Mouse (Mus musculus): ENCODE data around the gene Myt1. TPM values are rescaled to one million over a fixed set of nuclear protein-coding genes. Genes with fewer than 3 reads are reported as not detected.

The Myt1 gene
- polyA plus RNA-seq, 1 experiment from 2014 or later = not detected

- WGBS (ENCODE audit: insufficient replicate concordance) = 21% methylated on average over 4 of the region's 4 CpGs
- no peak overlapping the region for H3K9ac ChIP-seq (replicated peaks)
- no peaks in the 10 kb centered on the region for H3K36me3 ChIP-seq (replicated peaks; ENCODE audit: insufficient read depth, low read length)
- H3K27ac ChIP-seq (ENCODE audit: low read depth) = no peak overlapping the region
- DNase-seq (no peak), ATAC-seq (no peak)
- no peaks in the 10 kb centered on the region for H3K4me1 ChIP-seq (ENCODE audit: insufficient read depth)
- no peaks in the 10 kb centered on the region for H3K9me3 ChIP-seq (ENCODE audit: low read length)
- H3K4me3 ChIP-seq (ENCODE audit: low read depth, low read length) = no peak overlapping the region
- no peak overlapping the region for H3K4me2 ChIP-seq (ENCODE audit: low read depth, low read length)
- no peaks in the 10 kb centered on the region for H3K27me3 ChIP-seq (ENCODE audit: insufficient read depth, low read length)
- TF ChIP-seq EP300 (IDR thresholded peaks at IDR 0.05; ENCODE audit: low read depth) (no peak), CTCF (IDR thresholded peaks at IDR 0.05; ENCODE audit: low read depth) (no peak)
Observed at GRCm38 (mm10) chr2:181759041-181759440, 4.1 kb upstream of the Myt1 start.

DNA sequence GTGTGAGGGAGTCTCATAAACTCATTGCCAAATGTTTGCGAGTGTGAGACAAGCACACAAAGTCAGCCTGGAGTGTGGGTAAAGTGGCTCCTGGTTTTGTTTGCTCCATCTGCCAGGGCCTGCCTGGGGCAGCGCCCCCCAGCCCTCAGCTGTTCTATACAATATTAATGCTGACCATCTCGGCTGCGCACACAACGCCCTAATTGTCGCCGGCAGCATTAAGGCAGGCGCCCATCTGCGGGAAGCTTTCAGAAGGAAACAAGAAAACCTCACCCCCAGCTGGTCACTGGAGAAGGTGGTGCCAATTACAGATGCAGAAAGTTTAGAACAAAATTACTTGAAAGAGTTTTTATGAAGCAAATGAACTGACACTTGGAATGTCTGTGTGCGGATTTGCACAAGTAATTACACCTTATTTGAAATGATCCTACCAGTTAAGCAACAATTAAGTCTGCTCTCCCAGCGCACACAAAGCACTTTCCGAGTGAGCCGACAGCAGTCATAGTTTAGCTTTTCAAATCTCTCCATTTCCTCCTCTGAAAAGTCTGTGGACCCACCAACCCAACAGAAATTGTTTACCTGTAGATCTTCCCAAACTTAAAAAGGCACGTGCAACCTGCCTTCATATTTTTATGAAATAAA, 875 bp downstream of the Myt1 start:
- Histone ChIP-seq H3K4me2 (ENCODE audit: low read depth, low read length) (no peak overlapping the region), H3K9ac (replicated peaks) (no peak overlapping the region), H3K9me3 (ENCODE audit: low read length) (no peaks in the 10 kb centered on the region), H3K27me3 (ENCODE audit: insufficient read depth, low read length) (no peaks in the 10 kb centered on the region), H3K27ac (ENCODE audit: low read depth) (no peak overlapping the region), H3K36me3 (replicated peaks; ENCODE audit: insufficient read depth, low read length) (no peaks in the 10 kb centered on the region), H3K4me1 (ENCODE audit: insufficient read depth) (no peaks in the 10 kb centered on the region), H3K4me3 (ENCODE audit: low read depth, low read length) (no peak overlapping the region)
- TF ChIP-seq EP300 (IDR thresholded peaks at IDR 0.05; ENCODE audit: low read depth) = no peak
- TF ChIP-seq CTCF (IDR thresholded peaks at IDR 0.05; ENCODE audit: low read depth) = no peak
- WGBS (ENCODE audit: insufficient replicate concordance) = 42% methylated on average over 14 of the region's 14 CpGs
- no peak for ATAC-seq
- no peak for DNase-seq

GRCm38 (mm10) chr2:181764600-181764999, 1.5 kb downstream of the Myt1 start:
- Histone ChIP-seq H3K4me2 (ENCODE audit: low read depth, low read length) (no peak overlapping the region), H3K9ac (replicated peaks) (no peak overlapping the region), H3K27me3 (ENCODE audit: insufficient read depth, low read length) (no peaks in the 10 kb centered on the region), H3K9me3 (ENCODE audit: low read length) (no peaks in the 10 kb centered on the region), H3K27ac (ENCODE audit: low read depth) (no peak overlapping the region), H3K36me3 (replicated peaks; ENCODE audit: insufficient read depth, low read length) (no peaks in the 10 kb centered on the region), H3K4me1 (ENCODE audit: insufficient read depth) (no peaks in the 10 kb centered on the region), H3K4me3 (ENCODE audit: low read depth, low read length) (no peak overlapping the region)
- TF ChIP-seq EP300 (IDR thresholded peaks at IDR 0.05; ENCODE audit: low read depth) = no peak
- TF ChIP-seq CTCF (IDR thresholded peaks at IDR 0.05; ENCODE audit: low read depth) = no peak
- ATAC-seq (no peak), DNase-seq (peak; percentile 34)
- WGBS (ENCODE audit: insufficient replicate concordance) = 4% methylated on average over 10 of the region's 10 CpGs

DNA sequence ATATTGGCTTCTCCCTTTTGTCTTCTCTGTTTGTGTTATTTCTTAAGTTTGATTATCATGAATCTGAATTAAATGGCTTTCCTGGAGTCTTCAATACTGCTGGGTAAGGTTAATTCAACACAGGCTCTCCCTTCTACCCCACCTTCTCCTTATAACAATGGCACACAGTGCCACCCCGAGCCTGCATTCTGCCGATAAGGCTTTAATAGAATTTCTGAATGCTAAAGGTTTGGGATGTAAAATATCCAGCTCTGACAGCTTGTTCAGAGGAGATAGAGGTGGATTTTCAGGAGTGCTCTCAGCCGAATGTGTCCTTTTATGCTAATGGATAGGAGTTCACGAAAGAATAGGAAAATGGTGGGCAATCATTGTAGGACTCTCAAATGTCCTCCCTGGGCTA, 2.1 kb downstream of the Myt1 start:
- DNase-seq (no peak), ATAC-seq (no peak)
- Histone ChIP-seq H3K36me3 (replicated peaks; ENCODE audit: insufficient read depth, low read length) (no peaks in the 10 kb centered on the region), H3K4me3 (ENCODE audit: low read depth, low read length) (no peak overlapping the region), H3K27ac (ENCODE audit: low read depth) (no peak overlapping the region), H3K9ac (replicated peaks) (no peak overlapping the region), H3K4me1 (ENCODE audit: insufficient read depth) (no peaks in the 10 kb centered on the region), H3K27me3 (ENCODE audit: insufficient read depth, low read length) (no peaks in the 10 kb centered on the region), H3K4me2 (ENCODE audit: low read depth, low read length) (no peak overlapping the region), H3K9me3 (ENCODE audit: low read length) (no peaks in the 10 kb centered on the region)
- WGBS (ENCODE audit: insufficient replicate concordance) = 74% methylated on average over 4 of the region's 4 CpGs
- no peak for TF ChIP-seq EP300 (IDR thresholded peaks at IDR 0.05; ENCODE audit: low read depth)
- no peak for TF ChIP-seq CTCF (IDR thresholded peaks at IDR 0.05; ENCODE audit: low read depth)

GRCm38 (mm10) chr2:181766672-181767557, 3.8 kb downstream of the Myt1 start:
- H3K4me2 ChIP-seq (ENCODE audit: low read depth, low read length) = no peak overlapping the region
- WGBS (ENCODE audit: insufficient replicate concordance) = 57% methylated on average over 14 of the region's 14 CpGs
- TF ChIP-seq EP300 (IDR thresholded peaks at IDR 0.05; ENCODE audit: low read depth) (no peak), CTCF (IDR thresholded peaks at IDR 0.05; ENCODE audit: low read depth) (no peak)
- H3K4me1 ChIP-seq (ENCODE audit: insufficient read depth) = no peaks in the 10 kb centered on the region
- no peak overlapping the region for H3K4me3 ChIP-seq (ENCODE audit: low read depth, low read length)
- no peak overlapping the region for H3K27ac ChIP-seq (ENCODE audit: low read depth)
- H3K9ac ChIP-seq (replicated peaks) = no peak overlapping the region
- no peaks in the 10 kb centered on the region for H3K27me3 ChIP-seq (ENCODE audit: insufficient read depth, low read length)
- H3K36me3 ChIP-seq (replicated peaks; ENCODE audit: insufficient read depth, low read length) = no peaks in the 10 kb centered on the region
- DNase-seq (no peak), ATAC-seq (no peak)
- H3K9me3 ChIP-seq (ENCODE audit: low read length) = no peaks in the 10 kb centered on the region

DNA sequence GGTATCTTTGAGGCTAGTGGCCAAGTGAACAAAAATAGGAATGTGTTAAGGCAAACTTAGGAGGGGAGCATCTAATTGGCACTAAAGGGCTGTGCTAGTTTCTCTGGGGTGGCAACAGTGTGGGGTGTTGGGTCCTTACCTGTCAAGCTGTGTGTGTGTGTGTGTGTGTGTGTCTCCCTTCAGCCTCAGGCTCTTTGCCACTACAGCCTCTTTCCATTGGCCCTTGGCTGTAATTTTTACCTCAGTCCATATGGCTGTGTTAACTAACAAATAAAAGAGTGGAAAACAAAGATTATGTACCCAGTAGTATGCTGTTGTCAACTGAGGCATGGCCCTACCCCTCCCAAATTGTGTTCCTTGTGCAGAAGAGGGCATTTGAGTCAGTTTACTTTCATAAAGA, 5.3 kb downstream of the Myt1 start:
- Histone ChIP-seq H3K9me3 (ENCODE audit: low read length) (no peaks in the 10 kb centered on the region), H3K27me3 (ENCODE audit: insufficient read depth, low read length) (no peaks in the 10 kb centered on the region), H3K36me3 (replicated peaks; ENCODE audit: insufficient read depth, low read length) (no peaks in the 10 kb centered on the region), H3K9ac (replicated peaks) (no peak overlapping the region), H3K4me1 (ENCODE audit: insufficient read depth) (no peaks in the 10 kb centered on the region), H3K4me3 (ENCODE audit: low read depth, low read length) (no peak overlapping the region), H3K27ac (ENCODE audit: low read depth) (no peak overlapping the region), H3K4me2 (ENCODE audit: low read depth, low read length) (no peak overlapping the region)
- ATAC-seq (no peak), DNase-seq (no peak)
- TF ChIP-seq CTCF (IDR thresholded peaks at IDR 0.05; ENCODE audit: low read depth) (no peak), EP300 (IDR thresholded peaks at IDR 0.05; ENCODE audit: low read depth) (no peak)

All from liver, postnatal 0 days (tissue).